Mouse (Mus musculus): Measurements from ENCODE around the gene Wdr17. TPM values are rescaled to one million over a fixed set of nuclear protein-coding genes. Genes with fewer than 3 reads are reported as not detected.

Wdr17 gene
- total and polyA plus RNA-seq, 3 experiments, result 0.13 to 0.83 (median 0.64) TPM

GRCm38 (mm10) chr8:54597386-54597785, 289.6 kb downstream of the Wdr17 start:
- in situ Hi-C loops (cut with MboI; ENCODE audit: low pct_ligation_motif_present, low pct_unique_long_range_greater_than_20kb, low sequenced_read_pairs) (no loop called here), dilution Hi-C loops (cut with MboI; ENCODE audit: extremely low pct_ligation_motif_present, extremely low pct_unique_long_range_greater_than_20kb, low sequenced_read_pairs) (no loop called here)
- no peak overlapping the region for H3K4me2 ChIP-seq (ENCODE audit: insufficient read depth, low read depth, poor library complexity, severe bottlenecking)
- no peak for TF ChIP-seq CHD1 (IDR thresholded peaks at IDR 0.05; ENCODE audit: low read depth, low read length)
- TF ChIP-seq ETS1 (conservative IDR thresholded peaks at IDR 0.05; ENCODE audit: low read depth, low read length), result no peak
- TF ChIP-seq TCF12 (IDR thresholded peaks at IDR 0.05; ENCODE audit: low read depth, low read length), result no peak
- TF ChIP-seq JUN (IDR thresholded peaks at IDR 0.05; ENCODE audit: insufficient read depth, low read depth, low read length), result no peak
- no peak for TF ChIP-seq MAX (IDR thresholded peaks at IDR 0.05; ENCODE audit: low read length)
- no peak for TF ChIP-seq ZNF384 (IDR thresholded peaks at IDR 0.05; ENCODE audit: low read depth, low read length)
- TF ChIP-seq UBTF (IDR thresholded peaks at IDR 0.05; ENCODE audit: low read depth, low read length), result no peak
- no peak for TF ChIP-seq USF2 (conservative IDR thresholded peaks at IDR 0.05; ENCODE audit: low read depth, low read length)
- no peak for TF ChIP-seq CHD2 (IDR thresholded peaks at IDR 0.05; ENCODE audit: low read length)
- no peak for TF ChIP-seq POLR2AphosphoS2 (IDR thresholded peaks at IDR 0.05; ENCODE audit: low read depth, low read length)
- TF ChIP-seq E2F4 (IDR thresholded peaks at IDR 0.05; ENCODE audit: insufficient replicate concordance, low read depth, low read length), result no peak
- TF ChIP-seq SMC3 (IDR thresholded peaks at IDR 0.05; ENCODE audit: low read depth, low read length), result no peak
- TF ChIP-seq ELF1 (IDR thresholded peaks at IDR 0.05; ENCODE audit: low read depth, low read length), result no peak
- no peak for TF ChIP-seq JUND (conservative IDR thresholded peaks at IDR 0.05; ENCODE audit: low read depth, low read length)
- no peak for TF ChIP-seq ZC3H11A (IDR thresholded peaks at IDR 0.05; ENCODE audit: low read depth, low read length)
- no peak for TF ChIP-seq ZKSCAN1 (IDR thresholded peaks at IDR 0.05; ENCODE audit: borderline replicate concordance, low read depth, low read length)
- no peak for TF ChIP-seq BHLHE40 (IDR thresholded peaks at IDR 0.05; ENCODE audit: low read depth, low read length)
- TF ChIP-seq EP300 (IDR thresholded peaks at IDR 0.05; ENCODE audit: low read length), result no peak
- no peak for TF ChIP-seq PAX5 (IDR thresholded peaks at IDR 0.05; ENCODE audit: low read length)
- no peaks in the 10 kb centered on the region for H3K79me2 ChIP-seq (replicated peaks; ENCODE audit: control insufficient read depth, extremely low read depth, insufficient read depth, poor library complexity, severe bottlenecking)
- no peak overlapping the region for H3K27ac ChIP-seq (ENCODE audit: insufficient read depth, low read depth)
- H3K4me1 ChIP-seq (ENCODE audit: control insufficient read depth in 1 of 2, insufficient read depth in 2 of 2), result peaks cover 0 to 4% of the 10 kb centered on the region in 2 experiments; a peak in 1 of 4 replicates
- H3K4me3 ChIP-seq (replicated peaks in 1 of 3; ENCODE audit: low read depth in 2 of 3, low read length in 2 of 3, poor library complexity in 1 of 3), result no peak overlapping the region
- H3K9me3 ChIP-seq (replicated peaks; ENCODE audit: low read length), result no peaks in the 10 kb centered on the region
- no peak for DNase-seq (ENCODE audit: extremely low read depth)
- no peaks in the 10 kb centered on the region for H3K36me3 ChIP-seq (replicated peaks in 1 of 2; ENCODE audit: control insufficient read depth in 1 of 2, insufficient read depth in 1 of 2, low read length in 1 of 2)
- H3K27me3 ChIP-seq (replicated peaks), result no peaks in the 10 kb centered on the region
- no peak overlapping the region for H3K9ac ChIP-seq (ENCODE audit: insufficient read depth, low read depth)

GRCm38 (mm10) chr8:54596940-54597339, 290.0 kb downstream of the Wdr17 start:
- Histone ChIP-seq H3K9me3 (replicated peaks; ENCODE audit: low read length) (no peaks in the 10 kb centered on the region), H3K36me3 (replicated peaks in 1 of 2; ENCODE audit: control insufficient read depth in 1 of 2, insufficient read depth in 1 of 2, low read length in 1 of 2) (no peaks in the 10 kb centered on the region), H3K4me1 (ENCODE audit: control insufficient read depth in 1 of 2, insufficient read depth in 2 of 2) (peaks cover 0 to 4% of the 10 kb centered on the region in 2 experiments; a peak in 1 of 4 replicates), H3K4me3 (replicated peaks in 1 of 3; ENCODE audit: low read depth in 2 of 3, low read length in 2 of 3, poor library complexity in 1 of 3) (no peak overlapping the region), H3K79me2 (replicated peaks; ENCODE audit: control insufficient read depth, extremely low read depth, insufficient read depth, poor library complexity, severe bottlenecking) (no peaks in the 10 kb centered on the region), H3K27me3 (replicated peaks) (no peaks in the 10 kb centered on the region), H3K4me2 (ENCODE audit: insufficient read depth, low read depth, poor library complexity, severe bottlenecking) (no peak overlapping the region), H3K9ac (ENCODE audit: insufficient read depth, low read depth) (no peak overlapping the region), H3K27ac (ENCODE audit: insufficient read depth, low read depth) (no peak overlapping the region)
- in situ Hi-C loops (cut with MboI; ENCODE audit: low pct_ligation_motif_present, low pct_unique_long_range_greater_than_20kb, low sequenced_read_pairs) (no loop called here), dilution Hi-C loops (cut with MboI; ENCODE audit: extremely low pct_ligation_motif_present, extremely low pct_unique_long_range_greater_than_20kb, low sequenced_read_pairs) (no loop called here)
- TF ChIP-seq RAD21 (IDR thresholded peaks at IDR 0.05; ENCODE audit: low read depth, low read length) (no peak), ELF1 (IDR thresholded peaks at IDR 0.05; ENCODE audit: low read depth, low read length) (no peak), E2F4 (IDR thresholded peaks at IDR 0.05; ENCODE audit: insufficient replicate concordance, low read depth, low read length) (no peak), TBP (conservative IDR thresholded peaks at IDR 0.05; ENCODE audit: low read depth, low read length) (no peak), BHLHE40 (IDR thresholded peaks at IDR 0.05; ENCODE audit: low read depth, low read length) (no peak), POLR2AphosphoS2 (IDR thresholded peaks at IDR 0.05; ENCODE audit: low read depth, low read length) (no peak)
- no peak for DNase-seq (ENCODE audit: extremely low read depth)

Data from CH12.LX (cell line).